Mouse (Mus musculus) midbrain, embryonic 13.5 days (tissue): ENCODE data around the gene Camk1d. TPM values are rescaled to one million over a fixed set of nuclear protein-coding genes. Genes with fewer than 3 reads are reported as not detected.
"Not testable (repeated sequence)": the region's sequence is repeated elsewhere in the genome, so short reads cannot be mapped to it uniquely, and the experiment has no call there.

Experiments used
- ATAC-seq: fragments of 200-750 bp; cut with Nextera tagmentation; 2 replicates; pipeline ENCODE4 v1.8.0; 2017; ENCODE audit warnings: mild to moderate bottlenecking, moderate TSS enrichment, moderate library complexity
- H3K27ac ChIP-seq: fragments of 300-500 bp; sonication (generic); 2 replicates; pipeline ENCODE4 v1.5.1; 2015; ENCODE audit warnings: inconsistent platforms, mild to moderate bottlenecking, moderate library complexity
- H3K27me3 ChIP-seq: fragments of 300-500 bp; sonication (generic); 2 replicates; pipeline ENCODE4 v1.6.1; 2015; ENCODE audit warnings: mild to moderate bottlenecking, inconsistent platforms
- H3K36me3 ChIP-seq: fragments of 300-500 bp; sonication (generic); 2 replicates; pipeline ENCODE4 v1.6.1; 2015; ENCODE audit warnings: mild to moderate bottlenecking, inconsistent platforms
- H3K4me1 ChIP-seq: fragments of 300-500 bp; sonication (generic); replicated peaks from 2 replicates; pipeline ENCODE4 v1.6.1; 2015; ENCODE audit warnings: inconsistent platforms
- H3K4me2 ChIP-seq: fragments of 300-500 bp; sonication (generic); replicated peaks from 2 replicates; pipeline ENCODE4 v1.6.1; 2015; ENCODE audit warnings: moderate library complexity, mild to moderate bottlenecking, inconsistent platforms
- H3K4me3 ChIP-seq: fragments of 300-500 bp; sonication (generic); replicated peaks from 2 replicates; pipeline ENCODE4 v1.5.1; 2015; ENCODE audit warnings: mild to moderate bottlenecking, inconsistent platforms
- H3K9ac ChIP-seq: fragments of 300-500 bp; sonication (generic); replicated peaks from 2 replicates; pipeline ENCODE4 v1.6.1; 2015; ENCODE audit warnings: mild to moderate bottlenecking, inconsistent platforms
- H3K9me3 ChIP-seq: fragments of 300-500 bp; sonication (generic); 2 replicates; pipeline ENCODE4 v1.6.1; 2016; ENCODE audit warnings: mild to moderate bottlenecking, inconsistent platforms
- WGBS: fragments of 180-500 bp; shearing (Covaris S2); methylation state at CpG from one replicate; pipeline ENCODE4 v1.1.7; 2015; 5-methylcytosine and 5-hydroxymethylcytosine counted together
- polyA plus RNA-seq: library from polyadenylated mRNA; unstranded; fragments of >200 nt; fragmentation: Nextera tagmentation; extraction: Ambion mirVana; gene quantifications from 2 replicates; pipeline ENCODE4 v1.2.1, GENCODE M21; 2015

Camk1d gene
- polyA plus RNA-seq, 1 experiment from 2014 or later: 3.9 TPM

DNA sequence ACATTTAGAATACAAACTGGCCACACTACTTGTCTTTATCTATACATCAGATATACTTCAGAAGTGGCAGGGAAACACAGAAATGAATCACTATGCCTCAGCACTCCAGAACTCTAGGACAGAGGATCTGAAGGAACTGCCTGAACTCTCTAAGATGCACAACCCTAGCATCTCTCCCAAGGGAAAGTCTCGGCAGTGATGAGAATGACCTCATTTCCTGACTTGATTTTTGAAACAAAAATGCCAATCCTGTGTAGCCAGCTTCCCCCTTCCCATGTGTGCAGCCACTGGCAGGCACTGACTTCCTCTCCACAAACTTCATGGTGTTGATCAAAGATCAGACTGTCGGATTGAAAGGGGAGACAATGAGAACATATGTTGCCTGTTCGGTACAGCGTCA lies 134.9 kb downstream of the Camk1d start:
- no peak overlapping the region for H3K4me2 ChIP-seq
- no peaks in the 10 kb centered on the region for H3K9me3 ChIP-seq
- no peaks in the 10 kb centered on the region for H3K36me3 ChIP-seq
- no peak overlapping the region for H3K4me3 ChIP-seq
- 79% methylated on average over 4 of the region's 4 CpGs for WGBS
- H3K27me3 ChIP-seq: no peaks in the 10 kb centered on the region
- ATAC-seq: no peak
- peaks cover 19% of the 10 kb centered on the region for H3K4me1 ChIP-seq
- no peak overlapping the region for H3K27ac ChIP-seq
- H3K9ac ChIP-seq: no peak overlapping the region

DNA sequence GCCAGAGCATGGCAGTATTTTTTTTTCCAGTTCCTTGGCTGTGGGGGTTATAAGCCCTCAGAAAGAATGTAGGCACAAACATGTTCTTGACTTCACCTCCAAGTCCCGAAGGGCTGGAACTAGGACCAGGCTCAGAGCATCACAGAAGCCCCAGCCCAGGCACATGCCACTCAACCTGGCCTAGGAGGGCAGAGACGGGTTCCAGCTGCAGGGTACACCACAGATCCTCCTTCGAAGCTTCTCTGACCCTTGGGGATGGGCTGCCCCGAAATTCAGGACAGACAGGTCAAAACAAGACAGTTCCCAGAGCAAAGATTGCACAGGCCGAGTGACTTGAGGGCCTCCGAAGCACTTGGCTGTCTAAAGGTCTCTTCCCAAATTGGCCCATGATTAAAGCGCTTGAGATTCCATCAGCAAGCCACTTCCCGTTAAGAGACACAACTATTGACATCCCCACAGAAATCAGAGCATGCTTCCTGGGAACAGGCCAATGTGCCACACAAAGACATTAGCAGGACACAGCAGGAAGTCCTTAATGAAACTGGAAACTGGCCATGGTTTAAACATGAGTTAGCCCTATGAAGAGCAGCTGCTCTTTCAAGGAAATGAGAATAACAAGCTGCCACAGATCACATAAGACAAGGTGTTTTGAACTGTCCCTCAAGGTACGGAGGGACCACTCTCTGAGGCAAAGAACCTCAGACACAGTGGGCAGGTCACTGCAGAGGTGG lies 136.8 kb downstream of the Camk1d start:
- no peak overlapping the region for H3K4me3 ChIP-seq
- H3K4me2 ChIP-seq: no peak overlapping the region
- no peaks in the 10 kb centered on the region for H3K27me3 ChIP-seq
- no peak overlapping the region for H3K9ac ChIP-seq
- WGBS: 55% methylated on average over 9 of the region's 9 CpGs
- peak; percentile 80 for ATAC-seq
- 0 out of 2 replicates have a peak overlapping the region, but pooled peaks have one; percentile 6 for H3K27ac ChIP-seq
- H3K4me1 ChIP-seq: peaks cover 16% of the 10 kb centered on the region
- H3K36me3 ChIP-seq: no peaks in the 10 kb centered on the region
- no peaks in the 10 kb centered on the region for H3K9me3 ChIP-seq

DNA sequence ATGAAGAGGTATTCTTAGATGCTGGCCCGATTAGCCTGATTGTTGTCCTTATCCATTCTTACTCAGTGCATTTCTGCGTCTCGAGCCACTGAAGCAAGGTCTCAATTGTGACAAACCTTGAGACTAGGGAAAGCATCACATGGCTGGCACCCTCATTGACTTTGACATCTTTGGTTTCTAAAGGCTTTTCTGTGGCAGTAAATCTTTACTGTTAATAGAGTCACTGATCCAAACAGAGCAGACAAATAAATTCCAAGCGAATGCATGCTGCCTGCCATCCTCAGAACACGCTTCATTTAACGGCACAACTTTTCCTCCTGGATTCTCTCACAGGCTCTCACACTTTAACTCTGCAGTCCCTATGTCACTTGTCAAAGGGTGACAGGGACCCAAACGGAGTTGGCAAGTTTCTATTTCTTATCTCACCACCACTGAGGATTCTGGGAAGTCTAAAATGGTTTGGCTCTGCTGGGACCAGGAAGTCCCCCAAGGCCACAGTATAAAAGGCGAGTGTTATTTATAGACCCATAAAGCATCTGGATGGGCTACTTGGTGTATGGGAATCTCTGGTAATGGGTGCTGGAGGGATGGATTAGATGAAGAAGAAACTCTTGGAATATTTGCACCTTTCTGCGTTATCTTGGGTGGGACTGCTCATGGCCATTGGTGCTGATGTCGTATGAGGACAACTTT lies 141.9 kb downstream of the Camk1d start:
- 70% methylated on average over 10 of the region's 10 CpGs for WGBS
- Histone ChIP-seq H3K4me1 (peaks cover 5% of the 10 kb centered on the region), H3K4me3 (no peak overlapping the region), H3K27ac (no peak overlapping the region), H3K9me3 (no peaks in the 10 kb centered on the region), H3K4me2 (no peak overlapping the region), H3K27me3 (no peaks in the 10 kb centered on the region), H3K36me3 (no peaks in the 10 kb centered on the region), H3K9ac (no peak overlapping the region)
- no peak for ATAC-seq

DNA sequence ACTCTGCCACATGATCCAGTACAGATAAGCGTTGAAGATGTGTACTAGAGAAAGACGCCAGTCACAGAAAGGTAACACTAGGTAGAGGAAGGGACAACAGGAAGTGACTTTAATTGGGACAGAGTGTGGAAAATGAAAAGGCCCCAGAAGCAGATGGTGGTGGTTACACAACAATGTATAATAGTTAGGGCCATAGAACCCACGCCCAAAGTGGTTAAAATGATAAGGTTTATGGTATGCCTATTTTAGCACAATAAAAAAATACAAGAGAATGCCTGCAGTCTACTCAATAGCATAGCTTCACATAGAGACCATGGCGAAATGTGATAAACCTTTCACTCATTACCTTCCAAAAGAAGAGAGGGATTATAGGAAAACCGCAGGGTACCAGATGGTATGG lies 147.7 kb downstream of the Camk1d start:
- Histone ChIP-seq H3K4me1 (no peaks in the 10 kb centered on the region), H3K4me2 (no peak overlapping the region), H3K36me3 (no peaks in the 10 kb centered on the region), H3K27ac (no peak overlapping the region), H3K27me3 (no peaks in the 10 kb centered on the region), H3K9me3 (no peaks in the 10 kb centered on the region), H3K4me3 (no peak overlapping the region), H3K9ac (no peak overlapping the region)
- 95% methylated on average over 5 of the region's 5 CpGs for WGBS
- ATAC-seq: no peak

DNA sequence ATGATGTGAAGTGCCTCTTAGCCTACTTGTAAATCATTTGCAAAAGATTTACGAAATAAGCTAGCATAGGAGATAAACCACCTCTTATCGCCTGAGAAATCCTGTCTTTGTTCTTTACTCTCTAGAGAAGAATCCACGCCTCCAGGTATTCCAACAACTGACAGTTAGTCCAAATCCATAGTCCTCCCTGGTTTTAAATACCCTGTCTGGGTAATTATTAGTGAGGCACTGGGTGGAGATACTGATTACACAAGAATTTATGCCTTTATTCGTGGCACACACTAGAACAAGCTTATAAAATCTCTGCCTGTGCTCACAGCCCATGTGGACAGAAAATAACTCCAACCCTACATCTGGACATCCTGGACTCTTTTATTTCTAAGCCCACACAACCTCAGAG lies 150.6 kb downstream of the Camk1d start:
- Histone ChIP-seq H3K4me1 (no peaks in the 10 kb centered on the region), H3K36me3 (no peaks in the 10 kb centered on the region), H3K9ac (no peak overlapping the region), H3K9me3 (no peaks in the 10 kb centered on the region), H3K27me3 (no peaks in the 10 kb centered on the region), H3K4me2 (no peak overlapping the region), H3K4me3 (no peak overlapping the region), H3K27ac (no peak overlapping the region)
- no peak for ATAC-seq
- 88% methylated on average over 4 of the region's 4 CpGs for WGBS

DNA sequence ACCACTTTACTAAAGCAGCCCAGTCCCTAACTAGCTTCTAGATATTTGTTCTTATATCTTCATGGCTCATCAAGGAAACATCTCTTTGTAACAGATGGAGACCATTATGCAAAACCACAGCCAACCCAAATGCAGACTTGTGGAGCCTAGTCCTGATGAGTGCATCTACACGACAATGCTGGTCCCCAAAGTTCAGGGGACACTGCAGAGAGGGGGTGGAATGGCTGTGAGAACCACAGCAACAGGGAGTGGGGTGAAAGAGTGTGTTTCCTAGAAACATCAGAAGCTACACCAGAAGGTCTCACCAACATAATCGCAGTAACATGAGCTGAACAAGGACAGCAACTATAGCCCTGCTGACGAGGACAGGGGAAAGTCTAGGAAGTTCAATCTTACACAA lies 152.9 kb downstream of the Camk1d start:
- WGBS: 85% methylated on average over 3 of the region's 3 CpGs
- no peak for ATAC-seq
- no peak overlapping the region for H3K4me2 ChIP-seq
- H3K9me3 ChIP-seq: no peaks in the 10 kb centered on the region
- no peaks in the 10 kb centered on the region for H3K27me3 ChIP-seq
- no peak overlapping the region for H3K9ac ChIP-seq
- H3K4me3 ChIP-seq: no peak overlapping the region
- H3K4me1 ChIP-seq: no peaks in the 10 kb centered on the region
- H3K36me3 ChIP-seq: no peaks in the 10 kb centered on the region
- no peak overlapping the region for H3K27ac ChIP-seq

DNA sequence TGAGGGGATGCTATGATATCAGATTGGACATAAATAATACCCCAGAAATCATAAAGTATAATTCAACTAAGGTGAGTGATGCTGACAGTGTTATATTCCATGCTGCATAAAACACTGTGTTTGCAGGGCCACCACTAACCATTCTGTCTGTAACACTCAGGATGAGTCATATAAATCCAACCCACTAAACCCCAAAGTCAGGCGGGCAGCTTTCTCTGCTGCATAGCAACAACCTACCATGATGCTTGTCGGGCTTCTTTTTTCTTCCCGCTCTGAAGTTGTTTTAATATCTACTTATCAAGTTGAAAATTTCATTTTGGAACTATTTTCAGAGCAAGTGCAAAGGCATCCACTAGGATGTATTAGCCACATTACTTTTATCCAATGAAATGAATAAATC lies 161.1 kb downstream of the Camk1d start:
- no peak overlapping the region for H3K4me2 ChIP-seq
- no peaks in the 10 kb centered on the region for H3K27me3 ChIP-seq
- ATAC-seq: no peak
- no peak overlapping the region for H3K9ac ChIP-seq
- no peaks in the 10 kb centered on the region for H3K4me1 ChIP-seq
- H3K9me3 ChIP-seq: no peaks in the 10 kb centered on the region
- no peaks in the 10 kb centered on the region for H3K36me3 ChIP-seq
- no peak overlapping the region for H3K4me3 ChIP-seq
- WGBS: 94% methylated on average over 3 of the region's 3 CpGs
- H3K27ac ChIP-seq: no peak overlapping the region

DNA sequence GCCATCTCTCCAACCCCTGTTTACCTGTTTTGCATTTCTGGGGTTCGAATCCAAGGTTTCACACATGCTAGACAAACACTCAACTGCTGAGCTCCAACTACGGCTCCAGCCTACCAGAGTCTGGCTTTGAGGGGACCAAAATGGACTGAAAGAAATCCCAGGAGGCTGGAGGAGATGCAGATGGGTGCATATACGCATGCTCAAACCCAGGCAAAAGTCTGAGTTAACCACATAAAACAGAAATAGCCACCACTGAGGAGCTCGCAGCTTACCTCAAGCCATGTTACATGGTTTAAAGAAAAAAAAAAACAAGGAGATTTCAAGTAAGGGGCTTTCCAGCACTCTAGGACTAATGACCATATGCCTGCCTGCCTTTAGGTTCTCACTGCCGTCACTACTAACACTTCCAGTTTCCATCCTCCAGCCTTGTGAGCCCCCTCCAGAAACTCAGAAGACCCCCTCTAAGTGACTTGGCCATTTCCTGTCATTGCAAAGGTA lies 162.5 kb downstream of the Camk1d start:
- H3K4me3 ChIP-seq: no peak overlapping the region
- WGBS: 96% methylated on average over 5 of the region's 5 CpGs

DNA sequence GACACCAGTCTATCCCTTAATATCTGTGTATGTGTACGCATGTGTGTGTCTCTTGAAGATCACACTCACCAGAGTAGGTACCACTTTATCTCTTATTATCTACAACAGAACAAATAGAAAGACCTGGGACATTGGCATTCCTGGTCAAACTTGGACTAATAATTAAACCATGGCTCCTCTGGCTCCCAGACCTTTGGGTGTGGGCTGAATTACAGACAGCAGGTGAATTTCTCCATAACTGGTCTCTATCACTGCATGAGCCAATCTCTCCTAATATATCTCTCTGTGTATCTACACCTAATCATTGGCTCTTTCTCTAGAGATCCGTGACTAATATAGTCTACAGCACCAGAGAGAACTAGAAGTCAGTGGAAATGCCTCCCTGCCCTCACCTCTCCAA lies 165.0 kb downstream of the Camk1d start:
- WGBS: 91% methylated on average over 2 of the region's 2 CpGs
- no peaks in the 10 kb centered on the region for H3K27me3 ChIP-seq
- H3K4me2 ChIP-seq: no peak overlapping the region
- ATAC-seq: no peak
- H3K4me3 ChIP-seq: no peak overlapping the region
- no peaks in the 10 kb centered on the region for H3K9me3 ChIP-seq
- H3K4me1 ChIP-seq: no peaks in the 10 kb centered on the region
- no peak overlapping the region for H3K9ac ChIP-seq
- H3K27ac ChIP-seq: no peak overlapping the region
- H3K36me3 ChIP-seq: no peaks in the 10 kb centered on the region

More for the DNA sequence above, 162.5 kb downstream of the Camk1d start:
- Histone ChIP-seq H3K9ac (no peak overlapping the region), H3K27me3 (no peaks in the 10 kb centered on the region), H3K9me3 (no peaks in the 10 kb centered on the region), H3K36me3 (no peaks in the 10 kb centered on the region), H3K4me2 (no peak overlapping the region), H3K27ac (no peak overlapping the region), H3K4me1 (no peaks in the 10 kb centered on the region)
- no peak for ATAC-seq

DNA sequence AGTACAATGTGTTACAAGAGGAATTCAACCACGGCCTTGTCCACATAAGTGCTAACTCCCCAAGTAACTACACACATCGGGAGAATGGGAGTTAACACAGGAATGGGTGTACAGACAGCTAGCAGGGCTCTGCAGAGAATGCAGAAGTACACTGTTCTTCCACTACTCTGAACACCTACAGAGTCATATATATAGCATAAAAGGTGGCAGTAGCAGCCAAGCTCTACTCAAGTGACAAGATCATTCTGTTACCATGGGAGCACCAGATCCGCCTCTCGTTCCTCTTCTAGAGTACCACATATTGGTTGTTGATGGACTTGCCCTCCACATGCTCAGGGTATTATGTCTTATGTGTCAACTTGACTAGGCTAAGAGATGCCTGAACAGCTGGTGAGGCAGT lies 165.4 kb downstream of the Camk1d start:
- H3K9me3 ChIP-seq: no peaks in the 10 kb centered on the region
- H3K36me3 ChIP-seq: no peaks in the 10 kb centered on the region
- H3K4me2 ChIP-seq: no peak overlapping the region
- H3K4me3 ChIP-seq: no peak overlapping the region
- H3K9ac ChIP-seq: no peak overlapping the region
- no peaks in the 10 kb centered on the region for H3K27me3 ChIP-seq
- 93% methylated on average over 4 of the region's 4 CpGs for WGBS
- ATAC-seq: no peak
- H3K27ac ChIP-seq: no peak overlapping the region
- no peaks in the 10 kb centered on the region for H3K4me1 ChIP-seq

DNA sequence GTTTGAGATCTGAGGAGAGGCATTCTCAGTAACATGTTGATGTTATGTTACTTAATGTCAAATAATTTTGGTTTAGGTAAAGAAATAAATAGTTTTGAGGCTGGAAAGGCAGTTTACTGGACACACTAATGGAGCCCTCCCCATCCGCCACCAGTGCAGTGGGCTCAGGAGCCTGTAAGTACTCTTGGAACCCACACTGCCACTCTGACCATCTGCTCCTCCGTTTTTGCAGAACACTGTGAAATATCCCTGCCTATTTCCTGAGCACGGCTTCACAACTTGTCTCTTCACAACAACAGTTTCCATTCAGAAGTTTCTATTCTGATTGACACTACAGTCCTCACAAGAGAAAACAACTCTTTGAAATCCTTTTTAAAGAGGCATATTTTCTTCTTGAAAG lies 173.4 kb downstream of the Camk1d start:
- H3K27ac ChIP-seq: no peak overlapping the region
- H3K4me3 ChIP-seq: no peak overlapping the region
- H3K4me2 ChIP-seq: no peak overlapping the region
- H3K36me3 ChIP-seq: no peaks in the 10 kb centered on the region
- H3K9ac ChIP-seq: no peak overlapping the region
- no peak for ATAC-seq
- 94% methylated on average over 3 of the region's 3 CpGs for WGBS
- H3K9me3 ChIP-seq: no peaks in the 10 kb centered on the region
- H3K27me3 ChIP-seq: no peaks in the 10 kb centered on the region
- no peaks in the 10 kb centered on the region for H3K4me1 ChIP-seq

DNA sequence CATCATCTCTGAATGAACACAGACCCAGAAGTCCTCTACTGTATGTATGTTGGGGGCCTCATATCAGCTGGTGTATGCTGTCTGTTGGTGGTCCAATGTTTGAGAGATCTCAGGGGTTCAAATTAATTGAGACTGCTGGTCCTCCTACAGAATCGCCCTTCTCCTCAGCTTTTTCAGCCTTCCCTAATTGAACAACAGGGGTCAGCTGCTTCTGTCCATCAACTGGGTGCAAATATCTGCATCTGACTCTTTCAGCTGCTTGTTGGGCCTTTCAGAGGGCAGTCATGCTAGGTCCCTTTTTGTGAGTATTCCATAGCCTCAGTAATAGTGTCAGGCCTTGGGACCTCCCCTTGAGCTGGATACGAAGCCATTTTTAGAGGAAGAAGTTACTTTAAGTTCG lies 174.4 kb downstream of the Camk1d start:
- H3K9ac ChIP-seq: not testable (repeated sequence)

More for the DNA sequence above, 174.4 kb downstream of the Camk1d start:
- not testable (repeated sequence) for H3K4me3 ChIP-seq, H3K27ac ChIP-seq, H3K27me3 ChIP-seq, ATAC-seq, H3K36me3 ChIP-seq, H3K4me2 ChIP-seq, H3K9me3 ChIP-seq, H3K4me1 ChIP-seq
- 70% methylated on average over 3 of the region's 3 CpGs for WGBS
